Mouse (Mus musculus) retina, embryonic 14.5 days (tissue): ENCODE results near the gene Flt4.

Source experiments
- DNase-seq: peaks from one replicate; pipeline ENCODE4 v3.0.0-alpha.2; 2015; ENCODE audit warnings: low spot score

Flt4 gene

GRCm38 (mm10) chr11:49645677-49646076 lies 36.6 kb downstream of the Flt4 start:
- DNase-seq, result no peak

- DNase-seq, result peak; percentile 80
These were observed 41.3 kb downstream of the Flt4 start for GRCm38 (mm10) chr11:49650113-49650993.

GRCm38 (mm10) chr11:49650994-49651761 lies 42.1 kb downstream of the Flt4 start:
- no peak for DNase-seq

GRCm38 (mm10) chr11:49651762-49652322 lies 42.8 kb downstream of the Flt4 start:
- DNase-seq, result no peak

- DNase-seq, result peak; percentile 94
These were observed 43.5 kb downstream of the Flt4 start for GRCm38 (mm10) chr11:49652401-49653078.

GRCm38 (mm10) chr11:49653079-49653408 lies 44.0 kb downstream of the Flt4 start:
- DNase-seq, result no peak

GRCm38 (mm10) chr11:49654651-49655050 lies 45.6 kb downstream of the Flt4 start:
- no peak for DNase-seq

- DNase-seq, result no peak
These were observed 46.4 kb downstream of the Flt4 start for GRCm38 (mm10) chr11:49655501-49655900.

- no peak for DNase-seq
These were observed 49.0 kb downstream of the Flt4 start for GRCm38 (mm10) chr11:49658065-49658464.

- no peak for DNase-seq
These were observed 49.9 kb downstream of the Flt4 start for GRCm38 (mm10) chr11:49658791-49659469.

- no peak for DNase-seq
These were observed 50.4 kb downstream of the Flt4 start for GRCm38 (mm10) chr11:49659470-49659799.

- DNase-seq, result no peak
These were observed 53.3 kb downstream of the Flt4 start for GRCm38 (mm10) chr11:49662292-49662780.

GRCm38 (mm10) chr11:49663310-49663709 lies 54.2 kb downstream of the Flt4 start, which contains the start of gene Scgb3a1:
Scgb3a1 (plus strand) TSS chr11:49663610.
- no peak for DNase-seq

- DNase-seq, result no peak
These were observed 55.4 kb downstream of the Flt4 start for GRCm38 (mm10) chr11:49664262-49665140.

GRCm38 (mm10) chr11:49665462-49665861 lies 56.4 kb downstream of the Flt4 start:
- DNase-seq, result no peak

GRCm38 (mm10) chr11:49673433-49673832 lies 64.4 kb downstream of the Flt4 start:
- DNase-seq, result no peak

GRCm38 (mm10) chr11:49684237-49684973 lies 75.3 kb downstream of the Flt4 start:
- no peak for DNase-seq

- no peak for DNase-seq
These were observed 86.0 kb downstream of the Flt4 start for GRCm38 (mm10) chr11:49695013-49695412.

- DNase-seq, result no peak
These were observed 86.6 kb downstream of the Flt4 start for GRCm38 (mm10) chr11:49695695-49696094.

GRCm38 (mm10) chr11:49696472-49696871 lies 87.4 kb downstream of the Flt4 start:
- DNase-seq, result no peak
